Mouse (Mus musculus) cortical plate, adult 2 months (tissue): Measurements from ENCODE around the gene Rrbp1. TPM values are rescaled to one million over a fixed set of nuclear protein-coding genes. Genes with fewer than 3 reads are reported as not detected.
A peak's percentile ranks its signal among the peaks of the same experiment; 100 is the strongest.

Experiments
- H3K27ac ChIP-seq: fragments of 200-500 bp; 2 replicates; pipeline ENCODE4 v1.5.1; 2012; ENCODE audit warnings: low read length, control low read depth, inconsistent platforms; ENCODE audit not compliant: insufficient read depth
- H3K4me1 ChIP-seq: fragments of 200-500 bp; 2 replicates; pipeline ENCODE4 v1.6.1; 2011; ENCODE audit warnings: low read length; ENCODE audit not compliant: control insufficient read depth, insufficient read depth
- H3K4me3 ChIP-seq: fragments of 200-500 bp; 2 replicates; pipeline ENCODE4 v1.5.1; 2011; ENCODE audit warnings: mild to moderate bottlenecking, low read length, control low read depth; ENCODE audit not compliant: insufficient read depth
- CTCF ChIP-seq: fragments of 200-500 bp; IDR thresholded peaks from 2 replicates; pipeline ENCODE4 v1.5.1; 2011; ENCODE audit warnings: mild to moderate bottlenecking, control low read depth, low read length; ENCODE audit not compliant: insufficient read depth; ENCODE audit errors: extremely low read depth
- POLR2A ChIP-seq: fragments of 200-500 bp; IDR thresholded peaks from 2 replicates; pipeline ENCODE4 v1.6.1; 2011; ENCODE audit warnings: mild to moderate bottlenecking, low read length, control low read depth; ENCODE audit not compliant: insufficient read depth; ENCODE audit errors: extremely low read depth
- polyA plus RNA-seq: library from polyadenylated mRNA; depleted of rRNA; stranded (reverse); fragments of >200 nt; gene quantifications from 2 replicates; pipeline ENCODE4 v1.2.3, GENCODE M21; 2012

Rrbp1 gene
- polyA plus RNA-seq, 1 experiment, result 58.0 TPM

- TF ChIP-seq POLR2A, result no peak
- no peak for TF ChIP-seq CTCF
- no peaks in the 10 kb centered on the region for H3K4me1 ChIP-seq
- no peak overlapping the region for H3K27ac ChIP-seq
- no peak overlapping the region for H3K4me3 ChIP-seq
Measured at GRCm38 (mm10) chr2:143990997-143991396, 20.1 kb downstream of the Rrbp1 start.

GRCm38 (mm10) chr2:143988016-143988415 is 23.0 kb downstream of the Rrbp1 start:
- Histone ChIP-seq H3K27ac (no peak overlapping the region), H3K4me3 (no peak overlapping the region), H3K4me1 (0 out of 2 replicates have a peak, but pooled peaks cover under 1% of the 10 kb centered on the region)
- TF ChIP-seq CTCF (no peak), POLR2A (no peak)

- TF ChIP-seq POLR2A (no peak), CTCF (no peak)
- Histone ChIP-seq H3K4me1 (peaks cover 3% of the 10 kb centered on the region; the same call in 1 of the 2 replicates), H3K27ac (no peak overlapping the region), H3K4me3 (no peak overlapping the region)
Measured at GRCm38 (mm10) chr2:143987485-143987884, 23.6 kb downstream of the Rrbp1 start.

GRCm38 (mm10) chr2:143983482-143983881 is 27.6 kb downstream of the Rrbp1 start:
- no peak overlapping the region for H3K27ac ChIP-seq
- peaks cover 3% of the 10 kb centered on the region; the same call in 1 of the 2 replicates for H3K4me1 ChIP-seq
- H3K4me3 ChIP-seq, result no peak overlapping the region
- TF ChIP-seq POLR2A, result no peak

- TF ChIP-seq CTCF, result no peak
- no peak for TF ChIP-seq POLR2A
- Histone ChIP-seq H3K27ac (no peak overlapping the region), H3K4me3 (no peak overlapping the region), H3K4me1 (peaks cover 3% of the 10 kb centered on the region; the same call in 1 of the 2 replicates)
Measured at GRCm38 (mm10) chr2:143982901-143983300, 28.2 kb downstream of the Rrbp1 start.

GRCm38 (mm10) chr2:143982152-143982551 is 28.9 kb downstream of the Rrbp1 start:
- H3K27ac ChIP-seq, result no peak overlapping the region
- H3K4me1 ChIP-seq, result peaks cover 3% of the 10 kb centered on the region; the same call in 1 of the 2 replicates
- H3K4me3 ChIP-seq, result no peak overlapping the region
- TF ChIP-seq POLR2A, result no peak
- TF ChIP-seq CTCF, result no peak

- Histone ChIP-seq H3K4me3 (no peak overlapping the region), H3K4me1 (peaks cover 3% of the 10 kb centered on the region; the same call in 1 of the 2 replicates), H3K27ac (no peak overlapping the region)
- TF ChIP-seq POLR2A (no peak), CTCF (peak; percentile 74)
Measured at GRCm38 (mm10) chr2:143980781-143981398, 30.2 kb downstream of the Rrbp1 start.

GRCm38 (mm10) chr2:143978444-143979147 is 32.5 kb downstream of the Rrbp1 start:
- TF ChIP-seq CTCF (no peak), POLR2A (no peak)
- H3K27ac ChIP-seq, result no peak overlapping the region
- no peak overlapping the region for H3K4me3 ChIP-seq
- peaks cover 3% of the 10 kb centered on the region; the same call in 1 of the 2 replicates for H3K4me1 ChIP-seq

GRCm38 (mm10) chr2:143975146-143975649 is 35.9 kb downstream of the Rrbp1 start:
- Histone ChIP-seq H3K4me3 (no peak overlapping the region), H3K27ac (no peak overlapping the region), H3K4me1 (no peaks in the 10 kb centered on the region)
- TF ChIP-seq CTCF (no peak), POLR2A (no peak)

GRCm38 (mm10) chr2:143973161-143973560 is 37.9 kb downstream of the Rrbp1 start:
- Histone ChIP-seq H3K4me3 (no peak overlapping the region), H3K27ac (no peak overlapping the region), H3K4me1 (no peaks in the 10 kb centered on the region)
- no peak for TF ChIP-seq POLR2A
